Mouse (Mus musculus) brain, embryonic 14.5 days (tissue): ENCODE measurements at regions not wholly inside any gene's neighbourhood (a gene's known extent, or its start where the extent isn't known, plus 50 kb on each side); places are given as distances from the start of the nearest gene placed in this dataset.

ENCODE experiments used
- CTCF ChIP-seq: fragments of 200-500 bp; IDR thresholded peaks from 2 replicates; pipeline ENCODE4 v1.5.1; 2012; ENCODE audit warnings: inconsistent platforms, mild to moderate bottlenecking, moderate library complexity, borderline replicate concordance; ENCODE audit not compliant: insufficient read depth, insufficient read length; ENCODE audit errors: extremely low read depth
- POLR2A ChIP-seq: fragments of 200-500 bp; IDR thresholded peaks from 2 replicates; pipeline ENCODE4 v1.6.1; 2012; ENCODE audit warnings: mild to moderate bottlenecking, inconsistent platforms, borderline replicate concordance; ENCODE audit not compliant: poor library complexity, insufficient read depth, insufficient read length, severe bottlenecking; ENCODE audit errors: extremely low read depth

DNA sequence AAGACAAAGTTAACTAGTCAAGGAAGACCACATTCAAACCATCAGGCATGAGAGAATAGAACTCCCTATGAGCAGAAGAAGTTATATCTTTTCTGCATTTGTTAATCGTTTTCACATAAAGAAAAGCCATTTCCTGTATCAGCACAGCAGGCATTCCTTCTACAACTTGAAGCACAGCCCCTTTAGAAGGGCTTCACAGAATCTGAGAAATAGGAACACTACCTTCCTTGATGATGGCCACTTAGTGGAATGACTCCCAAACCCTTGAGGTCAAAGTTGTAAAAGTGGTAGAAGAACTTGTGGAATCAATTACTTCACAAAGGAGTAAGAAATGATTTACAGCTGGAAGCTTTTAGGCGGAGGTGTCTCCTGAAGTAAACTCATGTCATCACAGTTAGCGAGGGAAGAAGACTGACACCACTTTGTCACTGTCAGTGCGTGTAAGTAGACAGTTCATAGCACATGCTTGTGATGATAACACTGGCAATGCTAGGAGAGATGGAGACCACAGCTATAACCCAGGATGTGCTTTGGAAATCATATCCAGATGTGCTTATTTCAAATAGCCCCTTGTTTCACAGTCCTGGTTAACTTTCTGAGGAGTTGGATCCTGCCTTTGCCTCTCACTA lies 580.3 kb downstream of the Kctd12 start:
- TF ChIP-seq POLR2A (no peak), CTCF (no peak)
